Mouse (Mus musculus) cerebellum, postnatal 10 days (tissue): ENCODE measurements around the gene Smyd3.

ENCODE experiments used
- DNase-seq, 2 experiments: peaks; one replicate each; pipeline ENCODE4 v3.0.0; 2021; ENCODE audit warnings: mixed read lengths in 2 of 2

The Smyd3 gene

GRCm38 (mm10) chr1:179107761-179108694, 409.8 kb downstream of the Smyd3 start:
- no peak for DNase-seq

- DNase-seq = peak; percentile 46 to 60
Measured at GRCm38 (mm10) chr1:179107211-179107610, 410.6 kb downstream of the Smyd3 start.

GRCm38 (mm10) chr1:179106702-179107145, 411.1 kb downstream of the Smyd3 start:
- DNase-seq = peak; percentile 41

GRCm38 (mm10) chr1:179106103-179106701, 411.6 kb downstream of the Smyd3 start:
- no peak for DNase-seq

GRCm38 (mm10) chr1:179104447-179104846, 413.4 kb downstream of the Smyd3 start:
- DNase-seq = no peak

- no peak for DNase-seq
Measured at GRCm38 (mm10) chr1:179096993-179097392, 420.8 kb downstream of the Smyd3 start.

GRCm38 (mm10) chr1:179096323-179096722, 421.5 kb downstream of the Smyd3 start:
- DNase-seq = no peak

- no peak for DNase-seq
Measured at GRCm38 (mm10) chr1:179089174-179089573, 428.7 kb downstream of the Smyd3 start.

GRCm38 (mm10) chr1:179087033-179087998, 430.5 kb downstream of the Smyd3 start:
- DNase-seq = peak; percentile 70 to 84

GRCm38 (mm10) chr1:179086208-179086607, 431.6 kb downstream of the Smyd3 start:
- peak; percentile 75 to 79 for DNase-seq

- no peak for DNase-seq
Measured at GRCm38 (mm10) chr1:179083098-179083497, 434.7 kb downstream of the Smyd3 start.

GRCm38 (mm10) chr1:179073846-179074245, 444.0 kb downstream of the Smyd3 start:
- peak; percentile 70 to 73 for DNase-seq

- DNase-seq = no peak
Measured at GRCm38 (mm10) chr1:179072935-179073654, 444.7 kb downstream of the Smyd3 start.

- DNase-seq = no peak
Measured at GRCm38 (mm10) chr1:179072406-179072805, 445.4 kb downstream of the Smyd3 start.

GRCm38 (mm10) chr1:179068990-179069389, 448.9 kb downstream of the Smyd3 start:
- DNase-seq = no peak

- DNase-seq = no peak
Measured at GRCm38 (mm10) chr1:179065294-179065601, 452.6 kb downstream of the Smyd3 start.

GRCm38 (mm10) chr1:179064601-179065293, 453.1 kb downstream of the Smyd3 start:
- DNase-seq = peak; percentile 86 to 90

- peak; percentile 72 to 76 for DNase-seq
Measured at GRCm38 (mm10) chr1:179061759-179062168, 456.1 kb downstream of the Smyd3 start.

- peak in 1 of 2 experiments; percentile 25 for DNase-seq
Measured at GRCm38 (mm10) chr1:179061053-179061452, 456.8 kb downstream of the Smyd3 start.

- DNase-seq = peak; percentile 62 to 66
Measured at GRCm38 (mm10) chr1:179060113-179060955, 457.5 kb downstream of the Smyd3 start.
